Mouse (Mus musculus): ENCODE measurements around the gene Cxcl16.

DNA sequence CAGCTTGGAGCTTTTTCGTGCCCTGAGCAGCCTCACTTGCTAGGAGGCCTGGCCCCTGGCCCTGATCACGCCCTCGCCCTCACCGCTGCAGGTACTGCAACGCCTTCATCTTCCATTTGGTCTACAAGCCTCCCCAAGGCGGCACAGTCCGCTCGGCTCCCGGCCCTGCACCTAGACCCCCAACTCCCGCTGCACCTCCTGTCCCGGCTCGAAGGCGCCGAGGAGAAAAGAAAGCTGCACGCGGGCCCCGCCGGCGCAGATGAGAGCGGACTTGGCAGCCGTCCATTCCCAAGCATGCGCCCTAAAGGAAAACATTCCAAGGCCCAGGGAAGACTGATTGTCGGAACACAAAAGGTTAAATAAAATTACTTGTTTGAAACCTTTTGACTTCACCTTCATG, 6.0 kb upstream of the Cxcl16 start:
- no peak for TF ChIP-seq CTCF (IDR thresholded peaks at IDR 0.05; ENCODE audit: borderline replicate concordance, control insufficient read depth, extremely low read depth, insufficient read depth, low read length, poor library complexity)
- TF ChIP-seq POLR2A (IDR thresholded peaks at IDR 0.05; ENCODE audit: control insufficient read depth, extremely low read depth, insufficient read depth, low read length, poor library complexity): no peak

All from thymus, adult 2 months (tissue).